Mouse (Mus musculus): ENCODE results near the gene Hapln3.

Gene Hapln3

DNA sequence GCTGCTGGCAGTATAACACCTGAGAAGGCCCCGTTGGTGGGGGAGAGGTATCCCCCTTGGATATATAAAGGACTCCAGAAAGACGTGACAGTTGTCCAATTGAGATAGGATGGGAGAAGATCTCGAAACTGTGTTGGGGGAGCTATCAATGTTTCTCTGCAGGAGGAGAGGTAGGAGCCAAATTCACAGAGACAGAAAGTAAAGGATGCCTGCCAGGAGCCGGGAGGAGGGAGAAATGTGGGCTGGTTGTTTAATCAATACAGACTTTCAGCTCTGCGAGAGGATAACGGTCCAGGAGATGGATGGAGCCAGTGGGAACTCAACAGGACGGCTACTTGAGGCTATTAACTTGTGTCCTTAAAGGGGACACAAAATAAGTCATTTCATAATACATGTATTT lies 63.4 kb downstream of the Hapln3 start:
- no peak for DNase-seq
